Mouse (Mus musculus): ENCODE results near the gene Zfp385a.

DNA sequence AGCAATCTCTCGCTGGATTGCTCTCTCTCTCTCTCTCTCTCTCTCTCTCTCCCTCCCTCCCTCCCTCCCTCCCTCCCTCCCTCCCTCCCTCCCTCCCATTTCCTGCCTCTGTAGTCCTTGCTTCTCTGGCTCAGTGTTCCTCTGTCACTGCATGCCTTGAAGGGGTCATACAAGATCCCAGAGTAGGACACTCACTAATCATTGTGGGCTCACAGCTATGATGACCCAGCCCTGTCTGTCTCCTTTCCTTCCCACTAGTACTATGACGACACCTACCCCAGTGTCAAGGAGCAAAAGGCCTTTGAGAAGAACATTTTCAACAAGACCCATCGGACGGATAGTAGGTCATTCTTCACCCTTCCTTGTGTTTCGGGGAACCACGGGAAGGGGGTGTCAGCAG lies 49.5 kb downstream of the Zfp385a start:
- TF ChIP-seq CTCF (IDR thresholded peaks at IDR 0.05; ENCODE audit: insufficient read depth, low read length) = no peak
- TF ChIP-seq POLR2A (IDR thresholded peaks at IDR 0.05; ENCODE audit: borderline replicate concordance, extremely low read depth, low read depth, low read length) = no peak
